ENCODE assay signal across 13 mouse cellular contexts in the genomic region with DNA sequence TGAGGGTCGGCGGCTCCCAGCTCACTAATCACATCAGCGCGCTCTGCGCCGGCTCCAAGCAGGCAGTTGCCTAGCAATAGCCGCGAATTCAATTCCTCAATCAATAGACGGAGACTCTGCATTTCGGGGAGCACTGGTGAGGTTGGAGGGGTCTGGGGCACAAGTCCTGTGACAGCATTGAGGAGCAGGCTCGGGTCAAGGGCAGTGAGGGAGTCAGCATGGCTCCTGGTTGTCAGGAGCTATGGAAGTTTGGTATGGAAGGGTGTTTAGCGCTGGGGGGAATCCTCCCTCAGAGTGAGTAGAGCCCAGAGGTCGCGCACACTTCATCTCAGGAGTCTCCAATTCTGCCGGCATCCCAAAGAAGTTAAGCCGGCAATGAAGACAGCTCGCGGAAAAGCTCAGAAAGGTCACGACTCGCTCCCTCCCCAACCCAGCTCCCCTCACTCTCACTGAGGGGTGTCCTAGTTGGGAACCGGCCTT. TPM values are rescaled to one million over a fixed set of nuclear protein-coding genes. Genes with fewer than 3 reads are reported as not detected.
DNase-seq lines count a peak whose midpoint lies in the region; ATAC-seq and TF ChIP-seq lines count a peak whose summit lies in the region.
"Had no signal": no experiment of that assay in that cellular context is flagged by ENCODE, and none has a peak within 500 bp of the region (broad histone marks: within the 10 kb centered on the region; RNA-seq: fewer than 3 reads in every experiment).

No protein-coding gene starts in this region.

- H3K27ac ChIP-seq in layer of hippocampus, adult 2 months = no peak overlapping the region
- no peak overlapping the region for H3K27ac ChIP-seq in forebrain, embryonic 14.5 days (ENCODE audit: low read depth, low read length)
- no peak overlapping the region for H3K27ac ChIP-seq in limb, embryonic 14.5 days (replicated peaks; ENCODE audit: low read depth, low read length)
- H3K27ac ChIP-seq in gastrocnemius, adult 2 months = no peak overlapping the region
- H3K27ac ChIP-seq: macrophage had no signal

- peaks cover 39% of the 10 kb centered on the region for H3K4me1 ChIP-seq in forebrain, embryonic 14.5 days (ENCODE audit: control insufficient read depth, insufficient read depth, low read length)
- H3K4me1 ChIP-seq in limb, embryonic 14.5 days (ENCODE audit: control insufficient read depth, insufficient read depth, low read length) = peaks cover 40% of the 10 kb centered on the region

- peak overlapping the region; percentile 14; the same call in 1 of the 2 replicates for H3K4me2 ChIP-seq in forebrain, embryonic 14.5 days (ENCODE audit: low read length)
- H3K4me2 ChIP-seq in limb, embryonic 14.5 days (replicated peaks; ENCODE audit: low read depth, low read length, severe bottlenecking) = no peak overlapping the region

- WGBS in forebrain, embryonic 14.5 days = 3% methylated on average over 21 of the region's 21 CpGs
- 8% methylated on average over 21 of the region's 21 CpGs for WGBS in limb, embryonic 14.5 days

- H3K9me3 ChIP-seq in forebrain, embryonic 14.5 days (replicated peaks; ENCODE audit: control insufficient read depth, low read length) = no peaks in the 10 kb centered on the region
- no peaks in the 10 kb centered on the region for H3K9me3 ChIP-seq in limb, embryonic 14.5 days (ENCODE audit: control insufficient read depth, low read length)

- no peak for TF ChIP-seq CTCF in layer of hippocampus, adult 2 months (conservative IDR thresholded peaks at IDR 0.05)
- TF ChIP-seq CTCF in gastrocnemius, adult 2 months (IDR thresholded peaks at IDR 0.05) = no peak

- TF ChIP-seq POLR2A in limb, embryonic 14.5 days (IDR thresholded peaks at IDR 0.05; ENCODE audit: borderline replicate concordance, extremely low read depth, insufficient read depth, insufficient read length) = no peak

- peak overlapping the region; percentile 36 for H3K4me3 ChIP-seq in layer of hippocampus, adult 2 months
- 0 out of 2 replicates have a peak overlapping the region, but pooled peaks have one; percentile 9 for H3K4me3 ChIP-seq in forebrain, embryonic 14.5 days (ENCODE audit: low read depth, low read length)
- peak overlapping the region; percentile 13; the same call in 1 of the 2 replicates for H3K4me3 ChIP-seq in limb, embryonic 14.5 days (replicated peaks; ENCODE audit: low read length)
- no peak overlapping the region for H3K4me3 ChIP-seq in gastrocnemius, adult 2 months

- H3K9ac ChIP-seq in forebrain, embryonic 14.5 days (ENCODE audit: low read length) = no peak overlapping the region
- H3K9ac ChIP-seq in limb, embryonic 14.5 days (ENCODE audit: low read depth, low read length, severe bottlenecking) = no peak overlapping the region

- peaks cover 41% of the 10 kb centered on the region for H3K27me3 ChIP-seq in forebrain, embryonic 14.5 days (replicated peaks; ENCODE audit: control insufficient read depth, insufficient read depth, low read length)
- H3K27me3 ChIP-seq in limb, embryonic 14.5 days (ENCODE audit: control insufficient read depth, insufficient read depth, low read length) = peaks cover 43% of the 10 kb centered on the region

- no peak for ATAC-seq in forebrain, embryonic 14.5 days
- ATAC-seq in limb, embryonic 14.5 days (ENCODE audit: low FRiP score, low read depth) = no peak
- no peak for ATAC-seq in megakaryocyte-erythroid progenitor cell, adult 5-6 weeks (replicated peaks; ENCODE audit: low FRiP score, low TSS enrichment, poor library complexity, severe bottlenecking)

- H3K36me3 ChIP-seq in forebrain, embryonic 14.5 days (ENCODE audit: control insufficient read depth, insufficient read depth, low read length) = peaks cover 19% of the 10 kb centered on the region
- H3K36me3 ChIP-seq in limb, embryonic 14.5 days (ENCODE audit: control insufficient read depth, insufficient read depth, low read length) = peaks cover 21% of the 10 kb centered on the region

- intact Hi-C loops in left cerebral cortex, postnatal 36 days (cut with DNase I) = loop anchor here (5.0 kb wide), 1 partner anchor 38 kb away; no protein-coding TSS in a partner anchor
- intact Hi-C loops in gastrocnemius, adult 2 months (cut with DNase I) = no loop called here

- DNase-seq in layer of hippocampus, adult 2 months (ENCODE audit: low spot score in 2 of 2) = no peak
- no peak for DNase-seq in layer of hippocampus, adult 11-12 months (ENCODE audit: low spot score)
- no peak for DNase-seq in forebrain, embryonic 14.5 days (ENCODE audit: low spot score)
- DNase-seq in limb, embryonic 14.5 days (ENCODE audit: low spot score) = no peak
- no peak for DNase-seq in left cerebral cortex, postnatal 36 days (ENCODE audit: low spot score in 2 of 2)
- no peak for DNase-seq in kidney, adult 9 months
- no peak for DNase-seq in gastrocnemius, adult 2 months

RNA-seq across cellular contexts. Expression of a gene that starts 5.0 kb away (rescaled TPM):
- 10 to 100 TPM; 10.2 to 11.3 TPM for total RNA-seq in layer of hippocampus, adult 2 months (2021)
- 12.8 and 15.0 TPM in 2 replicates for polyA plus RNA-seq in forebrain, embryonic 14.5 days (2014; fragmentation: Nextera tagmentation; extraction: Ambion mirVana)
- 6.9 and 7.2 TPM in 2 replicates for polyA plus RNA-seq in limb, embryonic 14.5 days (2012; rRNA removed)
- 10.1 and 12.6 TPM in 2 replicates for polyA plus RNA-seq in limb, embryonic 14.5 days (2014; fragmentation: Nextera tagmentation; extraction: Ambion mirVana)
- total RNA-seq in left cerebral cortex, postnatal 36 days (2021) = 10 to 100 TPM; 12.3 to 16.0 TPM
- total RNA-seq in megakaryocyte-erythroid progenitor cell, adult 5-6 weeks (2014; fragmentation: Nextera tagmentation) = 1.3 and 2.2 TPM in 2 replicates
- 0.70 and 1.2 TPM in 2 replicates for total RNA-seq in megakaryocyte-erythroid progenitor cell, adult 5-6 weeks (2017)
- total RNA-seq in gastrocnemius, adult 2 months (2021) = 1 to 10 TPM; 1.5 to 1.6 TPM

RNA-seq across cellular contexts. Expression of a gene that starts 13.0 kb away (rescaled TPM):
- 1 to 10 TPM; 2.9 to 3.1 TPM for total RNA-seq in layer of hippocampus, adult 2 months (2021)
- 19.2 and 22.1 TPM in 2 replicates for polyA plus RNA-seq in forebrain, embryonic 14.5 days (2014; fragmentation: Nextera tagmentation; extraction: Ambion mirVana)
- polyA plus RNA-seq in limb, embryonic 14.5 days (2012; rRNA removed) = 35.7 and 40.4 TPM in 2 replicates
- polyA plus RNA-seq in limb, embryonic 14.5 days (2014; fragmentation: Nextera tagmentation; extraction: Ambion mirVana) = 29.1 and 35.5 TPM in 2 replicates
- 1 to 10 TPM; 2.6 to 2.7 TPM for total RNA-seq in left cerebral cortex, postnatal 36 days (2021)
- total RNA-seq in megakaryocyte-erythroid progenitor cell, adult 5-6 weeks (2014; fragmentation: Nextera tagmentation) = 9.7 and 10.4 TPM in 2 replicates
- 6.2 and 6.4 TPM in 2 replicates for total RNA-seq in megakaryocyte-erythroid progenitor cell, adult 5-6 weeks (2017)
- total RNA-seq in gastrocnemius, adult 2 months (2021) = under 1 TPM; 0.69 to 0.95 TPM

RNA-seq across cellular contexts. Expression of a gene that starts 47.7 kb away (rescaled TPM):
- not detected for total RNA-seq in layer of hippocampus, adult 2 months (2021)
- polyA plus RNA-seq in forebrain, embryonic 14.5 days (2014; fragmentation: Nextera tagmentation; extraction: Ambion mirVana) = not detected in 2 replicates
- polyA plus RNA-seq in limb, embryonic 14.5 days (2012; rRNA removed) = 0.05 and 0.08 TPM in 2 replicates
- polyA plus RNA-seq in limb, embryonic 14.5 days (2014; fragmentation: Nextera tagmentation; extraction: Ambion mirVana) = not detected in 2 replicates
- total RNA-seq in left cerebral cortex, postnatal 36 days (2021) = not detected
- not detected in 2 replicates for total RNA-seq in megakaryocyte-erythroid progenitor cell, adult 5-6 weeks (2014; fragmentation: Nextera tagmentation)
- not detected in 2 replicates for total RNA-seq in megakaryocyte-erythroid progenitor cell, adult 5-6 weeks (2017)
- total RNA-seq in gastrocnemius, adult 2 months (2021) = not detected
- total RNA-seq: adrenal gland, adult 18-20 months; heart, postnatal 36 days; left cerebral cortex, adult 8-10 months had no signal
- polyA plus RNA-seq: macrophage; stomach, embryonic 14.5 days had no signal

RNA-seq across cellular contexts. Expression of a gene that starts 50.3 kb away (rescaled TPM):
- total RNA-seq in layer of hippocampus, adult 2 months (2021) = 10 to 100 TPM; 53.7 to 60.4 TPM
- 9.3 and 14.5 TPM in 2 replicates for polyA plus RNA-seq in forebrain, embryonic 14.5 days (2014; fragmentation: Nextera tagmentation; extraction: Ambion mirVana)
- 23.1 and 24.3 TPM in 2 replicates for polyA plus RNA-seq in limb, embryonic 14.5 days (2012; rRNA removed)
- polyA plus RNA-seq in limb, embryonic 14.5 days (2014; fragmentation: Nextera tagmentation; extraction: Ambion mirVana) = 10.9 and 11.4 TPM in 2 replicates
- total RNA-seq in left cerebral cortex, postnatal 36 days (2021) = 10 to 100 TPM; 60.9 to 68.6 TPM
- total RNA-seq in megakaryocyte-erythroid progenitor cell, adult 5-6 weeks (2014; fragmentation: Nextera tagmentation) = 5.2 and 5.4 TPM in 2 replicates
- 3.9 and 11.6 TPM in 2 replicates for total RNA-seq in megakaryocyte-erythroid progenitor cell, adult 5-6 weeks (2017)
- total RNA-seq in gastrocnemius, adult 2 months (2021) = 1 to 10 TPM; 2.1 to 2.2 TPM
